9 mouse cellular contexts compared by ENCODE assay signal in the genomic region with DNA sequence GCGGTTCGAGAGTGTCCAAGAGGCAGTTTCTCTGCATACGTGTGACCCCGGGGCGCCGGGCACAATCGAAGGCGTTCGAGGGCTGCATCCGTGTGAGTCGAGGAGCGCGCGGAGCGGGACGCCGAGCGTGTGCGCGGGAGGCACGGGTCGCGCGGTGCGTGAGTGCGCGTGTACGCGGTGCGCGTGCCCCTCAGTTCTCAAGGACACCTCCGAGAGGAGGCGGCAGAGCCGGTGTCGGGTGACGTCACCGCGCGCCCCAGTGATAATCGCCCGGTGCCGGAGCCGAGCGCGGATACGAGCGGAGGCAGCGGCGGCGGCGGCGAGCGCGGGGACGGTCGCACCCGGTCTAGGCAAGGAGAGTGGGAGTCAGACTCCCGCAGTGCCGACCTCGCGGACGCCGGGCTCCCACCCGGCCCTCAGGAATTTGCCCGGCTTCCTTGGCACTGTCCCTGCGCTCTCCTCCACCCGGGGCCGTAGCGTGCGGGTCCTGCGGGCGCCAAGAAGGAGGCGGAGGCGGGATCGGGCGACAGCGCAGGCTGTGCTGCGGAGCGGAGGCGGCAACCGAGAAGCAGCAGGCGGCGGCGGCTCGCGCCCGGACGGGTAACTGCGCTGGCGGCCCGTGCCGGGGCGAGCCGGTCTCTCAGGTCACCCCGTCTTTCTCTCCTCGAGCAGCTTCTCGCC. TPM values are rescaled to one million over a fixed set of nuclear protein-coding genes. Genes with fewer than 3 reads are reported as not detected.
DNase-seq lines count a peak whose midpoint lies in the region; ATAC-seq and TF ChIP-seq lines count a peak whose summit lies in the region.
"Had no signal": no experiment of that assay in that cellular context is flagged by ENCODE, and none has a peak within 500 bp of the region (broad histone marks: within the 10 kb centered on the region; RNA-seq: fewer than 3 reads in every experiment).

No protein-coding gene starts in this region.

- DNase-seq in gastrocnemius, adult 2 months: peak; percentile 36
- DNase-seq in gastrocnemius, adult 18-20 months (ENCODE audit: low spot score): no peak
- peak; percentile 21 to 30 for DNase-seq in kidney, postnatal 4 days
- no peak for DNase-seq in liver, embryonic 13.5 days
- peak; percentile 98 for DNase-seq in right cerebral cortex, postnatal 4 days
- DNase-seq in lung, postnatal 36 days: no peak

- no peaks in the 10 kb centered on the region for H3K9me3 ChIP-seq in forebrain, embryonic 15.5 days
- H3K9me3 ChIP-seq in liver, embryonic 13.5 days (replicated peaks): no peaks in the 10 kb centered on the region

- H3K4me3 ChIP-seq in gastrocnemius, adult 2 months: peak overlapping the region; percentile 72
- H3K4me3 ChIP-seq in forebrain, embryonic 15.5 days: peak overlapping the region; percentile 75
- H3K4me3 ChIP-seq in liver, embryonic 13.5 days (replicated peaks): peak overlapping the region; percentile 42

- peaks cover 70% of the 10 kb centered on the region for H3K4me1 ChIP-seq in forebrain, embryonic 15.5 days
- peaks cover 19% of the 10 kb centered on the region for H3K4me1 ChIP-seq in liver, embryonic 13.5 days (replicated peaks)

- intact Hi-C loops in gastrocnemius, adult 2 months (cut with DNase I): loop anchor here (10.0 kb wide), 1 partner anchor 108 kb away; no protein-coding TSS in a partner anchor

- peak overlapping the region; percentile 58 for H3K4me2 ChIP-seq in forebrain, embryonic 15.5 days (replicated peaks)
- peak overlapping the region; percentile 56 for H3K4me2 ChIP-seq in liver, embryonic 13.5 days

- H3K27ac ChIP-seq in gastrocnemius, adult 2 months: no peak overlapping the region
- peak overlapping the region; percentile 98 for H3K27ac ChIP-seq in forebrain, embryonic 15.5 days (replicated peaks)
- no peak overlapping the region for H3K27ac ChIP-seq in liver, embryonic 13.5 days

- no peak for TF ChIP-seq CTCF in gastrocnemius, adult 2 months (IDR thresholded peaks at IDR 0.05)

- ATAC-seq in cerebellum, adult (ENCODE audit: insufficient number of reproducible peaks, low FRiP score, low TSS enrichment): peak; percentile 29
- ATAC-seq in forebrain, embryonic 15.5 days (replicated peaks): peak; percentile 47
- ATAC-seq in liver, embryonic 13.5 days (ENCODE audit: low read depth): no peak

- H3K36me3 ChIP-seq in forebrain, embryonic 15.5 days: no peaks in the 10 kb centered on the region
- H3K36me3 ChIP-seq in liver, embryonic 13.5 days: no peaks in the 10 kb centered on the region

- H3K9ac ChIP-seq in forebrain, embryonic 15.5 days (replicated peaks): peak overlapping the region; percentile 93
- no peak overlapping the region for H3K9ac ChIP-seq in liver, embryonic 13.5 days

- WGBS in forebrain, embryonic 15.5 days: under 1% methylated on average over 96 of the region's 97 CpGs
- under 1% methylated on average over 90 of the region's 97 CpGs for whole genome bisulfite sequencing in liver, embryonic 13.5 days (ENCODE audit: insufficient replicate concordance)

- H3K27me3 ChIP-seq in forebrain, embryonic 15.5 days: peaks cover 16% of the 10 kb centered on the region
- H3K27me3 ChIP-seq in liver, embryonic 13.5 days: peaks cover 99% of the 10 kb centered on the region

RNA-seq across cellular contexts. Expression of a gene that starts 27.8 kb away (rescaled TPM):
- 10 to 100 TPM; 41.9 to 42.1 TPM for total RNA-seq in gastrocnemius, adult 2 months (2021)
- total RNA-seq in gastrocnemius, adult 18-20 months (2021): 10 to 100 TPM; 39.9 to 41.6 TPM
- 50.2 and 52.8 TPM in 2 replicates for polyA plus RNA-seq in forebrain, embryonic 15.5 days (2015; fragmentation: Nextera tagmentation; extraction: Ambion mirVana)
- polyA plus RNA-seq in liver, embryonic 13.5 days (2015; fragmentation: Nextera tagmentation; extraction: Ambion mirVana): 27.2 and 27.8 TPM in 2 replicates

RNA-seq across cellular contexts. Expression of a gene that starts 35.8 kb away (rescaled TPM):
- not detected for total RNA-seq in gastrocnemius, adult 2 months (2021)
- total RNA-seq in gastrocnemius, adult 18-20 months (2021): not detected
- 0.11 and 0.14 TPM in 2 replicates for polyA plus RNA-seq in forebrain, embryonic 15.5 days (2015; fragmentation: Nextera tagmentation; extraction: Ambion mirVana)
- polyA plus RNA-seq in liver, embryonic 13.5 days (2015; fragmentation: Nextera tagmentation; extraction: Ambion mirVana): not detected in 2 replicates
- total RNA-seq: heart, postnatal 36 days had no signal

Comparison
In these comparisons a context has a peak if more than half of its experiments do, and no peak if none do; other contexts are left out.
1. DNase-seq: peak in gastrocnemius, adult 2 months (single experiment), kidney, postnatal 4 days (2 of 2) and right cerebral cortex, postnatal 4 days (single experiment); none in gastrocnemius, adult 18-20 months (single experiment), liver, embryonic 13.5 days (single experiment) and lung, postnatal 36 days (single experiment).
2. Peak in every context shown above with its lines, with median percentiles within 50 percentile points of each other: H3K4me3 ChIP-seq.